Mouse (Mus musculus) ovary, postnatal 36 days (tissue): ENCODE measurements around the gene Armc9.

Experiments
- DNase-seq: peaks from one replicate; pipeline ENCODE4 v3.0.0; 2022; ENCODE audit warnings: low spot score, mixed read lengths

Gene Armc9

GRCm38 (mm10) chr1:86312269-86312668 is 157.7 kb downstream of the Armc9 start:
- DNase-seq, result no peak

- DNase-seq, result no peak
Measured at GRCm38 (mm10) chr1:86313096-86313771, 158.7 kb downstream of the Armc9 start.

GRCm38 (mm10) chr1:86313772-86314125 is 159.2 kb downstream of the Armc9 start:
- DNase-seq, result no peak

- DNase-seq, result no peak
Measured at GRCm38 (mm10) chr1:86320822-86321413, 166.3 kb downstream of the Armc9 start.
